Mouse (Mus musculus): ENCODE data around the gene Smbd1. TPM values are rescaled to one million over a fixed set of nuclear protein-coding genes. Genes with fewer than 3 reads are reported as not detected.

Smbd1 gene
- total and polyA plus RNA-seq, 3 experiments: not detected

GRCm38 (mm10) chr16:32826521-32826920 is 16.2 kb upstream of the Smbd1 start:
- H3K27me3 ChIP-seq (replicated peaks): no peaks in the 10 kb centered on the region
- in situ Hi-C loops (cut with MboI; ENCODE audit: low pct_ligation_motif_present, low pct_unique_long_range_greater_than_20kb, low sequenced_read_pairs): no loop called here
- no peak overlapping the region for H3K4me2 ChIP-seq (ENCODE audit: insufficient read depth, low read depth, poor library complexity, severe bottlenecking)
- DNase-seq (ENCODE audit: extremely low read depth): no peak
- no peak overlapping the region for H3K4me3 ChIP-seq (replicated peaks in 1 of 3; ENCODE audit: low read depth in 2 of 3, low read length in 2 of 3, poor library complexity in 1 of 3)
- H3K36me3 ChIP-seq (replicated peaks in 1 of 2; ENCODE audit: control insufficient read depth in 1 of 2, insufficient read depth in 1 of 2, low read length in 1 of 2): peaks cover 39 to 93% of the 10 kb centered on the region in 2 experiments
- dilution Hi-C loops (cut with MboI; ENCODE audit: extremely low pct_ligation_motif_present, extremely low pct_unique_long_range_greater_than_20kb, low sequenced_read_pairs): no loop called here
- no peaks in the 10 kb centered on the region for H3K9me3 ChIP-seq (replicated peaks; ENCODE audit: low read length)
- no peak overlapping the region for H3K27ac ChIP-seq (ENCODE audit: insufficient read depth, low read depth)
- no peaks in the 10 kb centered on the region for H3K79me2 ChIP-seq (replicated peaks; ENCODE audit: control insufficient read depth, extremely low read depth, insufficient read depth, poor library complexity, severe bottlenecking)
- TF ChIP-seq MAZ (IDR thresholded peaks at IDR 0.05; ENCODE audit: low read depth, low read length): no peak
- TF ChIP-seq JUND (conservative IDR thresholded peaks at IDR 0.05; ENCODE audit: low read depth, low read length): no peak
- peak in 1 of 2 experiments; percentile 8; a peak in 1 of 4 replicates for TF ChIP-seq CTCF (conservative IDR thresholded peaks at IDR 0.05 in 1 of 2, IDR thresholded peaks at IDR 0.05 in 1 of 2; ENCODE audit: low read depth in 2 of 2, low read length in 2 of 2)
- H3K4me1 ChIP-seq (ENCODE audit: control insufficient read depth in 1 of 2, insufficient read depth in 2 of 2): peaks cover 16 to 19% of the 10 kb centered on the region in 2 experiments
- no peak overlapping the region for H3K9ac ChIP-seq (ENCODE audit: insufficient read depth, low read depth)

- no peak for DNase-seq (ENCODE audit: extremely low read depth)
- Histone ChIP-seq H3K9ac (ENCODE audit: insufficient read depth, low read depth) (no peak overlapping the region), H3K9me3 (replicated peaks; ENCODE audit: low read length) (no peaks in the 10 kb centered on the region), H3K27me3 (replicated peaks) (no peaks in the 10 kb centered on the region), H3K36me3 (replicated peaks in 1 of 2; ENCODE audit: control insufficient read depth in 1 of 2, insufficient read depth in 1 of 2, low read length in 1 of 2) (peaks cover 39 to 92% of the 10 kb centered on the region in 2 experiments), H3K79me2 (replicated peaks; ENCODE audit: control insufficient read depth, extremely low read depth, insufficient read depth, poor library complexity, severe bottlenecking) (no peaks in the 10 kb centered on the region), H3K4me3 (replicated peaks in 1 of 3; ENCODE audit: low read depth in 2 of 3, low read length in 2 of 3, poor library complexity in 1 of 3) (no peak overlapping the region), H3K4me2 (ENCODE audit: insufficient read depth, low read depth, poor library complexity, severe bottlenecking) (no peak overlapping the region), H3K4me1 (ENCODE audit: control insufficient read depth in 1 of 2, insufficient read depth in 2 of 2) (peaks cover 16 to 26% of the 10 kb centered on the region in 2 experiments), H3K27ac (ENCODE audit: insufficient read depth, low read depth) (no peak overlapping the region)
- in situ Hi-C loops (cut with MboI; ENCODE audit: low pct_ligation_motif_present, low pct_unique_long_range_greater_than_20kb, low sequenced_read_pairs): no loop called here
- dilution Hi-C loops (cut with MboI; ENCODE audit: extremely low pct_ligation_motif_present, extremely low pct_unique_long_range_greater_than_20kb, low sequenced_read_pairs): no loop called here
- TF ChIP-seq HCFC1 (IDR thresholded peaks at IDR 0.05; ENCODE audit: low read depth, low read length): no peak
- no peak for TF ChIP-seq MAZ (IDR thresholded peaks at IDR 0.05; ENCODE audit: low read depth, low read length)
- no peak for TF ChIP-seq ZNF384 (IDR thresholded peaks at IDR 0.05; ENCODE audit: low read depth, low read length)
- TF ChIP-seq SIN3A (IDR thresholded peaks at IDR 0.05; ENCODE audit: low read length): no peak
- TF ChIP-seq ELF1 (IDR thresholded peaks at IDR 0.05; ENCODE audit: low read depth, low read length): no peak
- TF ChIP-seq MEF2A (IDR thresholded peaks at IDR 0.05; ENCODE audit: borderline replicate concordance, low read depth, low read length): no peak
- TF ChIP-seq UBTF (IDR thresholded peaks at IDR 0.05; ENCODE audit: low read depth, low read length): no peak
Measured at GRCm38 (mm10) chr16:32825380-32825779, 15.1 kb upstream of the Smbd1 start.

- Histone ChIP-seq H3K27ac (ENCODE audit: insufficient read depth, low read depth) (no peak overlapping the region), H3K4me1 (ENCODE audit: control insufficient read depth in 1 of 2, insufficient read depth in 2 of 2) (peaks cover 16 to 26% of the 10 kb centered on the region in 2 experiments), H3K36me3 (replicated peaks in 1 of 2; ENCODE audit: control insufficient read depth in 1 of 2, insufficient read depth in 1 of 2, low read length in 1 of 2) (peaks cover 35 to 81% of the 10 kb centered on the region in 2 experiments), H3K9ac (ENCODE audit: insufficient read depth, low read depth) (no peak overlapping the region), H3K4me2 (ENCODE audit: insufficient read depth, low read depth, poor library complexity, severe bottlenecking) (no peak overlapping the region), H3K27me3 (replicated peaks) (no peaks in the 10 kb centered on the region), H3K79me2 (replicated peaks; ENCODE audit: control insufficient read depth, extremely low read depth, insufficient read depth, poor library complexity, severe bottlenecking) (no peaks in the 10 kb centered on the region), H3K9me3 (replicated peaks; ENCODE audit: low read length) (no peaks in the 10 kb centered on the region), H3K4me3 (replicated peaks in 1 of 3; ENCODE audit: low read depth in 2 of 3, low read length in 2 of 3, poor library complexity in 1 of 3) (no peak overlapping the region)
- dilution Hi-C loops (cut with MboI; ENCODE audit: extremely low pct_ligation_motif_present, extremely low pct_unique_long_range_greater_than_20kb, low sequenced_read_pairs): no loop called here
- no peak for DNase-seq (ENCODE audit: extremely low read depth)
- TF ChIP-seq PAX5 (IDR thresholded peaks at IDR 0.05; ENCODE audit: low read length) (no peak), MAX (IDR thresholded peaks at IDR 0.05; ENCODE audit: low read length) (no peak), MYC (IDR thresholded peaks at IDR 0.05; ENCODE audit: low read depth, low read length) (no peak), KAT2A (IDR thresholded peaks at IDR 0.05; ENCODE audit: insufficient replicate concordance, low read length) (no peak), GABPA (IDR thresholded peaks at IDR 0.05; ENCODE audit: insufficient replicate concordance, low read depth, low read length) (no peak), ZNF384 (IDR thresholded peaks at IDR 0.05; ENCODE audit: low read depth, low read length) (no peak), TCF12 (IDR thresholded peaks at IDR 0.05; ENCODE audit: low read depth, low read length) (no peak), IRF4 (IDR thresholded peaks at IDR 0.05; ENCODE audit: low read depth, low read length) (no peak), CTCF (conservative IDR thresholded peaks at IDR 0.05 in 1 of 2, IDR thresholded peaks at IDR 0.05 in 1 of 2; ENCODE audit: low read depth in 2 of 2, low read length in 2 of 2) (no peak), JUND (conservative IDR thresholded peaks at IDR 0.05; ENCODE audit: low read depth, low read length) (no peak)
- in situ Hi-C loops (cut with MboI; ENCODE audit: low pct_ligation_motif_present, low pct_unique_long_range_greater_than_20kb, low sequenced_read_pairs): no loop called here
Measured at GRCm38 (mm10) chr16:32824061-32824460, 13.8 kb upstream of the Smbd1 start.
